Mouse (Mus musculus): Measurements from ENCODE around the gene Lyve1.
"Not testable (repeated sequence)": the region's sequence is repeated elsewhere in the genome, so short reads cannot be mapped to it uniquely, and the experiment has no call there.

Gene Lyve1

GRCm38 (mm10) chr7:110862751-110863289 is at the start of gene Lyve1:
TSS of gene Lyve1 (minus strand) at chr7:110863239.
- no peak for DNase-seq

- DNase-seq, result no peak
These were observed 45.4 kb upstream of the Lyve1 start for GRCm38 (mm10) chr7:110908209-110909144.

- DNase-seq, result no peak
These were observed 43.5 kb upstream of the Lyve1 start for GRCm38 (mm10) chr7:110906566-110906965.

- DNase-seq, result no peak
These were observed 40.2 kb upstream of the Lyve1 start for GRCm38 (mm10) chr7:110903226-110903625.

- no peak for DNase-seq
These were observed 34.2 kb upstream of the Lyve1 start for GRCm38 (mm10) chr7:110897202-110897601.

GRCm38 (mm10) chr7:110896453-110896852 is 33.4 kb upstream of the Lyve1 start:
- DNase-seq, result no peak

- DNase-seq, result not testable (repeated sequence)
These were observed 32.7 kb upstream of the Lyve1 start for GRCm38 (mm10) chr7:110895772-110896171.

GRCm38 (mm10) chr7:110894673-110895072 is 31.6 kb upstream of the Lyve1 start:
- no peak for DNase-seq

- DNase-seq, result no peak
These were observed 31.0 kb upstream of the Lyve1 start for GRCm38 (mm10) chr7:110893943-110894610.

- peak in 1 of 2 experiments; percentile 18 for DNase-seq
These were observed 28.5 kb upstream of the Lyve1 start for GRCm38 (mm10) chr7:110891501-110891986.

GRCm38 (mm10) chr7:110881746-110882333 is 18.8 kb upstream of the Lyve1 start:
- no peak for DNase-seq

GRCm38 (mm10) chr7:110878028-110878427 is 15.0 kb upstream of the Lyve1 start:
- no peak for DNase-seq

GRCm38 (mm10) chr7:110876965-110877364 is 13.9 kb upstream of the Lyve1 start:
- no peak for DNase-seq

- no peak for DNase-seq
These were observed 5.8 kb upstream of the Lyve1 start for GRCm38 (mm10) chr7:110868807-110869206.

- no peak for DNase-seq
These were observed 4.1 kb upstream of the Lyve1 start for GRCm38 (mm10) chr7:110867116-110867515.

GRCm38 (mm10) chr7:110866021-110866420 is 3.0 kb upstream of the Lyve1 start:
- no peak for DNase-seq

- DNase-seq, result no peak
These were observed 2.5 kb upstream of the Lyve1 start for GRCm38 (mm10) chr7:110865570-110865969.

- no peak for DNase-seq
These were observed 2.0 kb upstream of the Lyve1 start for GRCm38 (mm10) chr7:110865038-110865437.

GRCm38 (mm10) chr7:110860129-110860528 is 2.9 kb downstream of the Lyve1 start:
- no peak for DNase-seq

- no peak for DNase-seq
These were observed 7.4 kb downstream of the Lyve1 start for GRCm38 (mm10) chr7:110855604-110856003.

- DNase-seq, result peak in 1 of 2 experiments; percentile 35
These were observed 8.0 kb downstream of the Lyve1 start for GRCm38 (mm10) chr7:110854927-110855546.

GRCm38 (mm10) chr7:110854519-110854918 is 8.5 kb downstream of the Lyve1 start:
- no peak for DNase-seq

- DNase-seq, result no peak
These were observed 9.4 kb downstream of the Lyve1 start for GRCm38 (mm10) chr7:110853611-110854010.

Data from cerebellum, postnatal 25 days (tissue).